In genomic region chr2:170539211-170539610, GRCm38 (mm10) we compare ENCODE assay signal across 15 mouse cellular contexts. TPM values are rescaled to one million over a fixed set of nuclear protein-coding genes. Genes with fewer than 3 reads are reported as not detected.
DNase-seq lines count a peak whose midpoint lies in the region.
"Had no signal": no experiment of that assay in that cellular context is flagged by ENCODE, and none has a peak within 500 bp of the region (broad histone marks: within the 10 kb centered on the region; RNA-seq: fewer than 3 reads in every experiment).

No protein-coding gene starts in this region.

- DNase-seq in layer of hippocampus, adult 11-12 months (ENCODE audit: low spot score) = peak; percentile 55
- no peak for DNase-seq in layer of hippocampus, postnatal 10 days (ENCODE audit: low spot score in 2 of 2)
- peak; percentile 64 for DNase-seq in layer of hippocampus, adult 9-11 months
- peak; percentile 63 to 68 for DNase-seq in left cerebral cortex, postnatal 36 days (ENCODE audit: low spot score in 2 of 2)
- no peak for DNase-seq in lung, postnatal 14 days
- DNase-seq in kidney, postnatal 14 days = no peak
- no peak for DNase-seq in yolk sac, embryonic 10.5 days (ENCODE audit: low spot score)
- DNase-seq: adrenal gland, postnatal 10 days; cerebellum, postnatal 10 days; gastrocnemius, adult 2 months; liver, embryonic 13.5 days had no signal

- intact Hi-C loops in left cerebral cortex, postnatal 36 days (cut with DNase I) = loop anchor here (5.0 kb wide), 1 partner anchor 48 kb away; no protein-coding TSS in a partner anchor

RNA-seq across cellular contexts. Expression of gene Cyp24a1, which starts 42.3 kb away (rescaled TPM):
- not detected for total RNA-seq in layer of hippocampus, postnatal 10 days (2021)
- total RNA-seq in left cerebral cortex, postnatal 36 days (2021) = not detected
- total RNA-seq: adrenal gland, postnatal 10 days; ES-E14; gastrocnemius, adult 2 months; granulocyte monocyte progenitor cell, adult 5-6 weeks; heart, postnatal 25 days; layer of hippocampus, postnatal 25 days had no signal

RNA-seq across cellular contexts. Expression of gene Pfdn4, which starts 43.0 kb away (rescaled TPM):
- total RNA-seq in layer of hippocampus, postnatal 10 days (2021) = 10 to 100 TPM; 39.7 to 43.2 TPM
- total RNA-seq in left cerebral cortex, postnatal 36 days (2021) = 10 to 100 TPM; 29.4 to 31.9 TPM

Comparison
In these comparisons a context has a peak if more than half of its experiments do, and no peak if none do; other contexts are left out.
1. DNase-seq: peak in layer of hippocampus, adult 11-12 months (single experiment), layer of hippocampus, adult 9-11 months (single experiment) and left cerebral cortex, postnatal 36 days (2 of 2); none in layer of hippocampus, postnatal 10 days (0 of 2), lung, postnatal 14 days (single experiment), kidney, postnatal 14 days (single experiment) and yolk sac, embryonic 10.5 days (single experiment).